Mouse (Mus musculus): ENCODE measurements around the gene Entpd3. TPM values are rescaled to one million over a fixed set of nuclear protein-coding genes. Genes with fewer than 3 reads are reported as not detected.
"Not testable (repeated sequence)": the region's sequence is repeated elsewhere in the genome, so short reads cannot be mapped to it uniquely, and the experiment has no call there.

Entpd3 gene
- polyA plus RNA-seq, 1 experiment from 2014 or later, result 3.1 TPM

DNA sequence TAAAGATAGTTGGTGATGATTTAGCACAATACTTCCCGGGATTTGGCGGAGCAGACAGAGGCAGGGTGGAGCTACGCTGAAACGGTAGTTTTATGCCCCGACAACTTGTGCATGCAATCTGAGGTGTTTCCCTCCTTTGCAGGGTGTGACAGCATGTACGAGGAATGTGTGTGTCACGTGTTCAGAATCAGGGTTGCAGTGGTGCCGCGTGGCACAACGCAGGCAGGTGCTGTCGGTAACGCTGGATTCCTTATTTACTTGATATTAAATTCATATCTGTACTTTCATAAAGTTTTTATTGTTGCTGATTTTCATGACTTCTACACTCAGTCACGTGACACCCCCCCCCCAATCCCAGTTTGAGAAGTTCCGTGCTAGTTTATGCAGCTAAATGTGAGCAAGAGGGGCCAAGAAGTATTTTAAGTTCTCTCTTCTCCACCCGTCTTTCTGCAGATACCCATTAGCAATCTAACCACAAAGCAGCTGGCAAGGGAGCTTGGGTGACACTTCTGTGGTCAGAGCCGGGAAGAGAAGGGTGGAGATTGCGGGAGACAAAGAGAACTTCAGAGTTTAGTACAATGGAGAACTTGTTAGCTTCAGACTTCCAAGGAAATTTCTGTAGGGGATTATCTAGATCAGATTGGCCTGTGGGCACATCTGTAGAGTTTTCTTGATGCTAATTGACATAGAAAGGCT, 10.7 kb upstream of the Entpd3 start:
- Histone ChIP-seq H3K27me3 (ENCODE audit: control insufficient read depth, insufficient read depth, low read length) (no peaks in the 10 kb centered on the region), H3K9me3 (ENCODE audit: control insufficient read depth, low read length) (no peaks in the 10 kb centered on the region), H3K4me3 (replicated peaks; ENCODE audit: low read depth, low read length) (no peak overlapping the region), H3K4me1 (ENCODE audit: control insufficient read depth, insufficient read depth, low read length) (no peaks in the 10 kb centered on the region), H3K27ac (replicated peaks; ENCODE audit: low read depth, low read length) (no peak overlapping the region), H3K36me3 (ENCODE audit: control insufficient read depth, insufficient read depth, low read length) (no peaks in the 10 kb centered on the region), H3K9ac (replicated peaks; ENCODE audit: low read length) (no peak overlapping the region), H3K4me2 (ENCODE audit: low read length) (no peak overlapping the region)
- ATAC-seq (ENCODE audit: low FRiP score, low TSS enrichment), result no peak
- 85% methylated on average over 17 of the region's 17 CpGs for WGBS
- DNase-seq, result no peak

DNA sequence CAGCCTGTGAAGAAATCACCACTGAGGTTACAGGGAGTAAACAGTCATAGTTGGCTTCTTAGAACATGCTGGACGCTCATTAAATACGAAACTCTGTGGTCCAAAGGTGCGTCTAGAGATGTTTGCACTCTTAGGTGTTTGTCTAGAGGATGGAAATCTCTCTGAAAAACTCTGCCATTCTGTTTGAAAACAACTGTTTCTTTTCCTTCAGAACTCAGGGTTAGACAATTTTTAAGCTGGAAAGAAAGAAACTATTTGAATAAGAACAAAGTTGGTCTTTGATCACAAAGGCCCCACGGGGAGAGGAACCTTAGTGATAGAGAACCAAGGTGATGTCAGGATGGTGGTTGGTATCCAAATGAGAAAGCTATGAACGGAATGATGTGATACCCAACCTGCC, 9.1 kb upstream of the Entpd3 start:
- H3K9ac ChIP-seq (replicated peaks; ENCODE audit: low read length), result no peak overlapping the region
- no peak overlapping the region for H3K4me3 ChIP-seq (replicated peaks; ENCODE audit: low read depth, low read length)
- ATAC-seq (ENCODE audit: low FRiP score, low TSS enrichment) (no peak), DNase-seq (no peak)
- no peaks in the 10 kb centered on the region for H3K27me3 ChIP-seq (ENCODE audit: control insufficient read depth, insufficient read depth, low read length)
- no peaks in the 10 kb centered on the region for H3K36me3 ChIP-seq (ENCODE audit: control insufficient read depth, insufficient read depth, low read length)
- no peaks in the 10 kb centered on the region for H3K4me1 ChIP-seq (ENCODE audit: control insufficient read depth, insufficient read depth, low read length)
- 90% methylated on average over 5 of the region's 5 CpGs for WGBS
- no peak overlapping the region for H3K4me2 ChIP-seq (ENCODE audit: low read length)
- H3K27ac ChIP-seq (replicated peaks; ENCODE audit: low read depth, low read length), result no peak overlapping the region
- no peaks in the 10 kb centered on the region for H3K9me3 ChIP-seq (ENCODE audit: control insufficient read depth, low read length)

DNA sequence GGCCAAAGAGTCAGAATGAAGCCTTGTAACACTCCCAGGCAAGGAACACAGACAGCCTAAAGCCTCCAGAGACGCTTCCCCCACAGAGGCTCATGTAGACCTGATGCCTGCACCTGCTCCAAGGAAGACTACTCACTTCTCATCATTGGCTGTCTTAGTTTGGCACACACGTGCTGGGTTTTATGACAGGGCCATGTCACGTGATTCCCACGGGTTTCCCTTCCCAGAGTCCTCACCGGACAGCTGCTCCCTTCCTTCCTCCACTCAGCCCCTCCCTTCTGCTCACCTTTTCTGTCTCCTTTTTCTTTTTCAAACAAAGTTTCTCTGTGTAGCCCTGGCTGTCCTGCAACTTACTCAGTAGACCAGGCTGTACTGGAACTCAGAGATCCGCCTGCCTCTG, 7.6 kb upstream of the Entpd3 start:
- ATAC-seq (ENCODE audit: low FRiP score, low TSS enrichment) (no peak), DNase-seq (no peak)
- Histone ChIP-seq H3K9ac (replicated peaks; ENCODE audit: low read length) (no peak overlapping the region), H3K4me3 (replicated peaks; ENCODE audit: low read depth, low read length) (no peak overlapping the region), H3K4me1 (ENCODE audit: control insufficient read depth, insufficient read depth, low read length) (no peaks in the 10 kb centered on the region), H3K36me3 (ENCODE audit: control insufficient read depth, insufficient read depth, low read length) (no peaks in the 10 kb centered on the region), H3K4me2 (ENCODE audit: low read length) (no peak overlapping the region), H3K9me3 (ENCODE audit: control insufficient read depth, low read length) (no peaks in the 10 kb centered on the region), H3K27me3 (ENCODE audit: control insufficient read depth, insufficient read depth, low read length) (no peaks in the 10 kb centered on the region), H3K27ac (replicated peaks; ENCODE audit: low read depth, low read length) (no peak overlapping the region)
- 87% methylated on average over 6 of the region's 6 CpGs for WGBS

DNA sequence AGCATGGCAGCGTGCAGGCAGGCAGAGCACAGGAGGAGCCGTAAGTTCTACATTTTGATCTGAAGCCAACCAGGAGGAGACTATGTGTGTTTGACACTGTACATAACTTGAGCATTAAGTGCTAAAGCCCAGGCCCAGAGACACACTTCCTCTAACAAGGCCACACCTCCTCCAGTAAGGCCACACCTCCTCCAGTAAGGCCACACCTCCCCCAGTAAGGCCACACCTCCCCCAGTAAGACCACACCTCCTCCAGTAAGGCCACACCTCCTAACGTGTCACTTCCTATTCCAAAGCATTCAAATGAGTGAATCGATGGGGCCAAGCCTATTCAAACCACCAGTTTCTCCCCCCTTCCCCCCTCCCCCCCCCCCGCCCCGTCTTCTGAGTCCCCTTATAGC, 6.9 kb upstream of the Entpd3 start:
- ATAC-seq (ENCODE audit: low FRiP score, low TSS enrichment) (no peak), DNase-seq (no peak)
- no peaks in the 10 kb centered on the region for H3K27me3 ChIP-seq (ENCODE audit: control insufficient read depth, insufficient read depth, low read length)
- no peak overlapping the region for H3K9ac ChIP-seq (replicated peaks; ENCODE audit: low read length)
- no peaks in the 10 kb centered on the region for H3K36me3 ChIP-seq (ENCODE audit: control insufficient read depth, insufficient read depth, low read length)
- no peaks in the 10 kb centered on the region for H3K9me3 ChIP-seq (ENCODE audit: control insufficient read depth, low read length)
- WGBS, result 89% methylated on average over 6 of the region's 6 CpGs
- no peak overlapping the region for H3K4me2 ChIP-seq (ENCODE audit: low read length)
- no peak overlapping the region for H3K4me3 ChIP-seq (replicated peaks; ENCODE audit: low read depth, low read length)
- no peaks in the 10 kb centered on the region for H3K4me1 ChIP-seq (ENCODE audit: control insufficient read depth, insufficient read depth, low read length)
- no peak overlapping the region for H3K27ac ChIP-seq (replicated peaks; ENCODE audit: low read depth, low read length)

DNA sequence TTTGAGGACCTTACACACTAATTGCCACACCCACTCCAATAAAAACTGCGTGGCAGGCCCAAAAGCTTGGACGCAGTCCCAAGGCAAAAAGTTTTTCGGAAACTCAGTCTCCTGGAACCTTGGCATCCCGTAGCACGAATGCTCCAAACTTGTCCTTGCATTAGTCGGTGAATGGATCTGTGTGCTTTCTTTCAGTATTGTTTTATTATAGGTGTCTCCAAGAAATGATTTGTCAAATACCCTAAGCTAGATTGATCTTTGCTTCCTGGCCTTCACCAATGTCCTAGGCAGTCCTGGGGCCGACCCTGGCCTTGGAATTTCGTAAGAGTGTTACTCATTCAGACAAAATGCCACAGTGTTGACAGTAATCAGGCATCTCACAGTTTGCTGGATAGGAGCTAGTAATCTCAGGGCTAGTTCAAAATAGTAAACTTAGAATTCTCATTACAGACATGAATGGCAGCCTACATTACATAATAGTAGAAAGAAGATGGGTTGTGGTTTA, 6.1 kb upstream of the Entpd3 start:
- WGBS, result 95% methylated on average over 8 of the region's 8 CpGs
- not testable (repeated sequence) for H3K27ac ChIP-seq (replicated peaks; ENCODE audit: low read depth, low read length); H3K4me3 ChIP-seq (replicated peaks; ENCODE audit: low read depth, low read length); H3K27me3 ChIP-seq (ENCODE audit: control insufficient read depth, insufficient read depth, low read length); H3K9ac ChIP-seq (replicated peaks; ENCODE audit: low read length); ATAC-seq (ENCODE audit: low FRiP score, low TSS enrichment); H3K9me3 ChIP-seq (ENCODE audit: control insufficient read depth, low read length); H3K36me3 ChIP-seq (ENCODE audit: control insufficient read depth, insufficient read depth, low read length); H3K4me2 ChIP-seq (ENCODE audit: low read length); DNase-seq; H3K4me1 ChIP-seq (ENCODE audit: control insufficient read depth, insufficient read depth, low read length)

DNA sequence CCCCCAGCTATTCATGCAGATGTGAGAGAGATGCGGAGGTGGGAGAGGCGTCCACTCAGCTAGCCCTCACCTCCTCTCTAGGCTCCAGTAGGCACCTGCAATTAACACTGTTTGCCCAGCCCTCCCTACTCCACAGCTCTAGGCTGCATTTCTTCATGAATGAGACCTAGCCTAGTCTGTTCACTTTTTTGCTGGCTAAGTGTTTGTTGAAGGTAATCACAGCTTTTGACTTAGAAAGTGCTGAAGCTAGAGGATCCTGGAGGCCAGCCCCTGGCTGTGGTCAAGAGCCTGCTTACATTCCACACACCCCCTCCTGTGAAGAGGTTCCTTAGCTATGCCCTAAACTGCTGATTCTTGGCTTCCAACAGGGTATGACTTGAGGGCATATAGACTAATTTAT, 1.8 kb downstream of the Entpd3 start:
- no peak overlapping the region for H3K4me3 ChIP-seq (replicated peaks; ENCODE audit: low read depth, low read length)
- H3K4me1 ChIP-seq (ENCODE audit: control insufficient read depth, insufficient read depth, low read length), result peaks cover 6% of the 10 kb centered on the region; the same call in 1 of the 2 replicates
- H3K27ac ChIP-seq (replicated peaks; ENCODE audit: low read depth, low read length), result no peak overlapping the region
- ATAC-seq (ENCODE audit: low FRiP score, low TSS enrichment) (no peak), DNase-seq (no peak)
- H3K36me3 ChIP-seq (ENCODE audit: control insufficient read depth, insufficient read depth, low read length), result no peaks in the 10 kb centered on the region
- no peak overlapping the region for H3K9ac ChIP-seq (replicated peaks; ENCODE audit: low read length)
- peaks cover 16% of the 10 kb centered on the region for H3K27me3 ChIP-seq (ENCODE audit: control insufficient read depth, insufficient read depth, low read length)
- WGBS, result 20% methylated on average over 2 of the region's 2 CpGs
- no peaks in the 10 kb centered on the region for H3K9me3 ChIP-seq (ENCODE audit: control insufficient read depth, low read length)
- no peak overlapping the region for H3K4me2 ChIP-seq (ENCODE audit: low read length)

DNA sequence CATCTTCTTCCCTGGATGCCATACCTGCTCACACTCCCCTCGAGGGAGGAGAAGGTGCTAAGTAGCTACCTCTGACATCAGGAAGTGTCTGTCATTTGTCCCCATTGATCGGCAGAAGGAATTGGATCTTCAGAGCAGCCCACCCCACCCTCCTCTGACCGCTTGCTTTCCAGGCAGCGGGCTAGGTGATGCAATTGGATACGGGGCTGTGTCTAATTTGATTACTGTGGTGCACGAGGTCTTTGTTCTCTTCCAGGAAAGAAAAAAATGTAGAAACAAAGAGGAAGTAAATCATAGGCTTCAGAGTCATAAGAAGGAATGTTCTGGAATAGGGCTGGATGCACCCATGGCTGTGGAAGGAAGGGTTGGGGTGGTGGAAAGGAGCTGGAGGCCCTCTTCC, 2.6 kb downstream of the Entpd3 start:
- Histone ChIP-seq H3K27me3 (ENCODE audit: control insufficient read depth, insufficient read depth, low read length) (peaks cover 16% of the 10 kb centered on the region), H3K9me3 (ENCODE audit: control insufficient read depth, low read length) (no peaks in the 10 kb centered on the region), H3K9ac (replicated peaks; ENCODE audit: low read length) (no peak overlapping the region), H3K4me3 (replicated peaks; ENCODE audit: low read depth, low read length) (no peak overlapping the region), H3K27ac (replicated peaks; ENCODE audit: low read depth, low read length) (no peak overlapping the region), H3K4me2 (ENCODE audit: low read length) (no peak overlapping the region), H3K36me3 (ENCODE audit: control insufficient read depth, insufficient read depth, low read length) (no peaks in the 10 kb centered on the region), H3K4me1 (ENCODE audit: control insufficient read depth, insufficient read depth, low read length) (peaks cover 6% of the 10 kb centered on the region; the same call in 1 of the 2 replicates)
- no peak for ATAC-seq (ENCODE audit: low FRiP score, low TSS enrichment)
- WGBS, result 12% methylated on average over 6 of the region's 6 CpGs
- DNase-seq, result peak; percentile 3

DNA sequence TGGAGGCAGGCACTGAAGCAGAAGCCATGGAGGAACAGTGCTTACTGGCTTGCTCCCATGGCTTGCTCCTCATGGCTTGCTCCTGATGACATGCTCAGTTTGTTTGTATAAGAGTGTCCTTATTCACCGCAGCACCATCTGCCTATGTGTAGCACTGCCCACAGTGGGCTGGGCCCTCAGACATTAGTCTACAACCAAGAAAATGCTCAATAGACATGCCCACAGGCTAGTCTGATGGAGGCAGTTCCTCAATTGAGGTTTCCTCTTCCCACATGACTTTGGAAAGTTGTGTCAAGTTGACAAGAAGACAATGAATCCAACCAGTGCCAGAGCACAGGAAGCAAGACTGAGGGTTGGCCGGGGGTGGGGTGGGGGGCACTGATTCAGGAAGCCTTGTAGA, 6.4 kb downstream of the Entpd3 start:
- Histone ChIP-seq H3K36me3 (ENCODE audit: control insufficient read depth, insufficient read depth, low read length) (no peaks in the 10 kb centered on the region), H3K27ac (replicated peaks; ENCODE audit: low read depth, low read length) (no peak overlapping the region), H3K4me1 (ENCODE audit: control insufficient read depth, insufficient read depth, low read length) (no peaks in the 10 kb centered on the region), H3K4me3 (replicated peaks; ENCODE audit: low read depth, low read length) (no peak overlapping the region), H3K9ac (replicated peaks; ENCODE audit: low read length) (no peak overlapping the region), H3K27me3 (ENCODE audit: control insufficient read depth, insufficient read depth, low read length) (no peaks in the 10 kb centered on the region), H3K4me2 (ENCODE audit: low read length) (no peak overlapping the region), H3K9me3 (ENCODE audit: control insufficient read depth, low read length) (no peaks in the 10 kb centered on the region)
- no peak for DNase-seq
- WGBS, result 85% methylated on average over 2 of the region's 2 CpGs
- ATAC-seq (ENCODE audit: low FRiP score, low TSS enrichment), result no peak

DNA sequence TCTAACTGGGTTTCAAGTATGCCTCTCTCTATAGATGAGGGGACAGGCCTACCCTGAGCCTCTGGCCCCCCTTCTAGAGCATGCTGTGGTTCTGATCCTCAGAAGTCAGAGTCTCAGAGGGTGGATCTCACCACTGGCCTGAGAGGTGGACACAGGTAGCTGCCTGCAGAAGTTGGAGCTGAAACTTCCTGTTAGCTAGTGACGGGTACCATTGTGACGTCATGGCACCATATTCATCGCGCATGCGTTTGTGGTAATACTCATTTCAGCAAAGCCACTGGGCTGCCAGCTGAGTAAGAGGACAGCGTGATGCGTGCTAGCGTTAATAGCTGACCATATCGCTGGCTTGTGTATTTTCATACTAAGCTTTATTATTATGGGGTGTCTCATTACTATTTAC, 6.9 kb downstream of the Entpd3 start:
- H3K9ac ChIP-seq (replicated peaks; ENCODE audit: low read length), result no peak overlapping the region
- no peak for ATAC-seq (ENCODE audit: low FRiP score, low TSS enrichment)
- WGBS, result 95% methylated on average over 9 of the region's 9 CpGs

More for the DNA sequence above, 6.9 kb downstream of the Entpd3 start:
- Histone ChIP-seq H3K4me2 (ENCODE audit: low read length) (no peak overlapping the region), H3K36me3 (ENCODE audit: control insufficient read depth, insufficient read depth, low read length) (no peaks in the 10 kb centered on the region), H3K4me3 (replicated peaks; ENCODE audit: low read depth, low read length) (no peak overlapping the region), H3K9me3 (ENCODE audit: control insufficient read depth, low read length) (no peaks in the 10 kb centered on the region), H3K4me1 (ENCODE audit: control insufficient read depth, insufficient read depth, low read length) (no peaks in the 10 kb centered on the region), H3K27ac (replicated peaks; ENCODE audit: low read depth, low read length) (no peak overlapping the region), H3K27me3 (ENCODE audit: control insufficient read depth, insufficient read depth, low read length) (no peaks in the 10 kb centered on the region)
- DNase-seq, result no peak

Measured in midbrain, embryonic 14.5 days (tissue).